Comparison of ENCODE assay signal across 8 mouse cellular contexts in the genomic region with DNA sequence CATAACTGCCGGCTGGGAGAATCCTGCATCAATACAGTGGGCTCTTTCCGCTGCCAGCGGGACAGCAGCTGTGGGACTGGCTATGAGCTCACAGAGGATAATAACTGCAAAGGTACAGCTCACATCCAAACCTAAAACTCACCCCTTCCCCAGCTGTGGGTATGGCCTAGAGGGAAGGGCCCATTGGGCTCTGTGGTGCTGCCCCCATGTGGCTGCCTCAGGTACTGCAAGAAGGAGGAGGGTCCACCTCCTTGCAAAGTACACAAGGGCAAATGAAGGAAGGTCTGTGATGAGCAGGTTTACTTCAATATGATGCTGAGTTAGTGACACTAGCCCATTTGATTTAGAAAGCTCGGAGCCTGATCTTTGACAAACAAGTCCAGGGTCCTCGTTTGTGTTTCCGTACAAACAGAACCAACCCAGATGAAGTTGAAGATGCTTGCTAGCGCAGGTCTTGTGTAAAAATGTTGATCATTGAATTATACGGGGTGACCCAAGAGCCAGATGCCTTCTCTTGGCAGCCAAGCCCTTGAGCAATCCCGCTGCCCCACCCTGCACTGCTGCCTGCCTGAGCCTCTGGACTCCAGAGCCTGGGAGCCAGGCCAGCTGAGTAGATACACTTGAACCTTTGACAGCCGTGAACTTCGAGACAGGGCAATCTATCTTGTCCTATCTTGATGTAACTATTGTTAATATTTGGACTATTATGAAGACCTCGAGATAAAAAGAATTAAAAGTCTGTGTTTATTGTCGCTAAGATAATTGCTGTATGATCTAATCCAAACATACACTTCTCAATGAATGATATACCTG. TPM values are rescaled to one million over a fixed set of nuclear protein-coding genes. Genes with fewer than 3 reads are reported as not detected.
DNase-seq lines count a peak whose midpoint lies in the region; ATAC-seq lines count a peak whose summit lies in the region.

No protein-coding gene starts in this region.

- no peaks in the 10 kb centered on the region for H3K9me3 ChIP-seq in stomach, embryonic 16.5 days (replicated peaks; ENCODE audit: control insufficient read depth, low read length)

- peak overlapping the region; percentile 70 for H3K27ac ChIP-seq in stomach, embryonic 16.5 days (ENCODE audit: low read length)

- no peak overlapping the region for H3K4me2 ChIP-seq in stomach, embryonic 16.5 days (ENCODE audit: low read depth, low read length)

- DNase-seq in cerebellum, postnatal 10 days: peak; percentile 78 to 82
- no peak for DNase-seq in cerebellum, adult 9-11 months
- peak; percentile 58 to 63 for DNase-seq in B cell, adult 2 months
- peak; percentile 22 for DNase-seq in c-Kit-negative CD71-positive TER-119-positive erythroid progenitor cells, embryonic 14.5 days (ENCODE audit: low read depth, low spot score)
- peak; percentile 63 to 68 for DNase-seq in gastrocnemius, postnatal 36 days
- peak; percentile 53 for DNase-seq in kidney, postnatal 14 days
- DNase-seq in lung, postnatal 4 days: peak; percentile 79 to 85

- no peak overlapping the region for H3K4me3 ChIP-seq in stomach, embryonic 16.5 days (replicated peaks; ENCODE audit: low read length)

- 61% methylated on average over 13 of the region's 13 CpGs for WGBS in stomach, embryonic 16.5 days

- ATAC-seq in stomach, embryonic 16.5 days (ENCODE audit: insufficient read depth, low FRiP score): peak; percentile 52

- H3K27me3 ChIP-seq in stomach, embryonic 16.5 days (ENCODE audit: control insufficient read depth, insufficient read depth, low read length): no peaks in the 10 kb centered on the region

- H3K4me1 ChIP-seq in stomach, embryonic 16.5 days (ENCODE audit: control insufficient read depth, insufficient read depth, low read length): peaks cover 19% of the 10 kb centered on the region

- no peak overlapping the region for H3K9ac ChIP-seq in stomach, embryonic 16.5 days (ENCODE audit: low read length)

- intact Hi-C loops in gastrocnemius, postnatal 36 days (cut with DNase I): loop anchor here (1.0 kb wide), 1 partner anchor 80 kb away; no protein-coding TSS in a partner anchor

- peaks cover 18% of the 10 kb centered on the region; the same call in 1 of the 2 replicates for H3K36me3 ChIP-seq in stomach, embryonic 16.5 days (ENCODE audit: control insufficient read depth, insufficient read depth, low read length)

RNA-seq across cellular contexts. Expression of a gene that starts 25.9 kb away (rescaled TPM):
- total RNA-seq in gastrocnemius, postnatal 36 days (2021): 1 to 10 TPM; 4.8 to 5.7 TPM
- polyA plus RNA-seq in stomach, embryonic 16.5 days (2015; fragmentation: Nextera tagmentation; extraction: Ambion mirVana): 236 and 299 TPM in 2 replicates
